Mouse (Mus musculus): ENCODE results near the gene Ralgps2. TPM values are rescaled to one million over a fixed set of nuclear protein-coding genes. Genes with fewer than 3 reads are reported as not detected.

Ralgps2 gene
- polyA plus RNA-seq, 1 experiment from 2014 or later: 34.1 TPM

DNA sequence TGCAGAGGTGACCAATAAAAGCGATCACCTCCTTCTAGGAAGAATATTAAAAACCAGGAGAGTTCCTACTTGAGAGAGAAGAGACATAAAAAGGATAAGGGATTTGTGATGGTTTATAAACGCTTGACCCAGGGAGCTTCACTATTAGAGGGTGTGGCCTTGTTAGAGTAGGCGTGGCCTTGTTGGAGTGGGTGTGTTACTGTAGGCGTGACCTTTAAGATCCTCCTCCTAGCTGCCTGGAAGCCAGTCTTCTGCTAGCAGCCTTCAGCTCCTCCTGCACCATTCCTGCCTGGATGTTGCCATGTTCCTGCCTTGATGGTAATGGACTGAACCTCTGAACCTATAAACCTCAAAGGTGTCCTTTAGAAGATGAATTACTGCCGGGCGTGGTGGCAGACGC lies 28.7 kb upstream of the Ralgps2 start:
- Histone ChIP-seq H3K4me3 (ENCODE audit: low read depth, low read length) (no peak overlapping the region), H3K27ac (ENCODE audit: low read depth, low read length) (no peak overlapping the region), H3K4me2 (replicated peaks; ENCODE audit: low read depth) (no peak overlapping the region), H3K27me3 (replicated peaks; ENCODE audit: control insufficient read depth, insufficient read depth, low read length) (no peaks in the 10 kb centered on the region), H3K9me3 (ENCODE audit: control insufficient read depth) (no peaks in the 10 kb centered on the region), H3K9ac (ENCODE audit: low read depth, low read length) (no peak overlapping the region), H3K36me3 (ENCODE audit: control insufficient read depth, insufficient read depth) (no peaks in the 10 kb centered on the region), H3K4me1 (replicated peaks; ENCODE audit: control insufficient read depth, insufficient read depth, low read length) (no peaks in the 10 kb centered on the region)
- no peak for TF ChIP-seq CTCF (IDR thresholded peaks at IDR 0.05; ENCODE audit: low read depth)
- 80% methylated on average over 7 of the region's 7 CpGs for WGBS
- no peak for ATAC-seq

DNA sequence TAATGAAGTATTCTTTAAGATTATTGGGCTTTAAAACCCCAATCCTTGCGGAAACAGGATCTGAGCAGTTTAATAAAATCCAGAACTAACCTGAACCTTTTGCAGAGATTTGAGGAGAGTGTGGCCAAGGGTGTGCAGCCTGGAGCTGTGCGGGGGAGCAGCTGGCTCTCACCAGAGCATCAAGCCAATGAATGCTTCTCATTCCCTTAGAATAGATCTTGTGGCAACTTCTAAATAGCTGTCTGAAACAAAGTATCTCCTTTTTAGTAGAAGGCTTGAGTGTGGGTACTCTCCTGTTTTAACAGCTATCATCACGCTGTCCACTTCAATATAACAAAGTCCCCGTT lies 25.1 kb upstream of the Ralgps2 start:
- H3K9ac ChIP-seq (ENCODE audit: low read depth, low read length): no peak overlapping the region
- no peak for ATAC-seq
- TF ChIP-seq CTCF (IDR thresholded peaks at IDR 0.05; ENCODE audit: low read depth): no peak
- H3K4me1 ChIP-seq (replicated peaks; ENCODE audit: control insufficient read depth, insufficient read depth, low read length): no peaks in the 10 kb centered on the region
- no peaks in the 10 kb centered on the region for H3K36me3 ChIP-seq (ENCODE audit: control insufficient read depth, insufficient read depth)
- H3K27ac ChIP-seq (ENCODE audit: low read depth, low read length): no peak overlapping the region
- WGBS: 73% methylated on average over 4 of the region's 4 CpGs
- no peak overlapping the region for H3K4me2 ChIP-seq (replicated peaks; ENCODE audit: low read depth)
- no peaks in the 10 kb centered on the region for H3K27me3 ChIP-seq (replicated peaks; ENCODE audit: control insufficient read depth, insufficient read depth, low read length)
- H3K4me3 ChIP-seq (ENCODE audit: low read depth, low read length): no peak overlapping the region
- no peaks in the 10 kb centered on the region for H3K9me3 ChIP-seq (ENCODE audit: control insufficient read depth)

DNA sequence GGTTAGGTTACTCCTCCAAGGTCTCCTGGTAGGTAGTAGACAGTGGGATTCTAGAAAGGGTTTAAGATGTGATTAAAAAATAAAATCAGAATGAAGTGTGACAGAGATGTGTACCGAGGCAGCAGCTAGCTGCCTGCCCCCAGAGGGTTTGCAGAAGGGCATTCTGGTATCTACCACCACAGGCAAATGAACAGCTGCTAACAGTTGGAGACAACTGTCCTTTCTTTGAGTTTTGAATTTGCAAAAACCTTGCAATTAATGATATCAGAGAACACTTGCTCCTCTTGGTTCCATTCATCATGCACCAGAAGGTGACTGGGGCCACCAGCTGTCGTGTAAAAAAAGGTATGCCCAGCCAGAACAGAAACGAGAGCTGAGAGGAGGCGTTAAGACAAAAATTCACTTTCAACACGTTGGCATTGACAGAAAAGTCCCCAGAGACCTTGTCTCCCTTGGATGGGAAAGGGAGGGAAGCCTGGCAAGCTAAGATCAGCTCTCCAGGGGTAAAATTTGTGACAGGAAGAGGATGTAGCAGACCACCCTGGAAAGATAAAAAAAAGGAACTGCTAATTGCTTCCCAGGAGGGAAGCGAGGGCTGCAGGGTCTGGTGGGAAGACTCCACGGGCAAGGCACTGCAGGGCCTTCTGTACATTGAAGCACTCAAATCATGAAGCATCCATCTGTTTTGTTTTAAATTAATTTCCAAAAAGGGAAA lies 24.6 kb upstream of the Ralgps2 start:
- no peak for TF ChIP-seq CTCF (IDR thresholded peaks at IDR 0.05; ENCODE audit: low read depth)
- ATAC-seq: no peak
- H3K27ac ChIP-seq (ENCODE audit: low read depth, low read length): no peak overlapping the region
- no peaks in the 10 kb centered on the region for H3K27me3 ChIP-seq (replicated peaks; ENCODE audit: control insufficient read depth, insufficient read depth, low read length)
- H3K4me1 ChIP-seq (replicated peaks; ENCODE audit: control insufficient read depth, insufficient read depth, low read length): no peaks in the 10 kb centered on the region
- no peak overlapping the region for H3K9ac ChIP-seq (ENCODE audit: low read depth, low read length)
- no peak overlapping the region for H3K4me2 ChIP-seq (replicated peaks; ENCODE audit: low read depth)
- H3K9me3 ChIP-seq (ENCODE audit: control insufficient read depth): no peaks in the 10 kb centered on the region
- WGBS: 48% methylated on average over 7 of the region's 7 CpGs
- H3K4me3 ChIP-seq (ENCODE audit: low read depth, low read length): no peak overlapping the region
- no peaks in the 10 kb centered on the region for H3K36me3 ChIP-seq (ENCODE audit: control insufficient read depth, insufficient read depth)

DNA sequence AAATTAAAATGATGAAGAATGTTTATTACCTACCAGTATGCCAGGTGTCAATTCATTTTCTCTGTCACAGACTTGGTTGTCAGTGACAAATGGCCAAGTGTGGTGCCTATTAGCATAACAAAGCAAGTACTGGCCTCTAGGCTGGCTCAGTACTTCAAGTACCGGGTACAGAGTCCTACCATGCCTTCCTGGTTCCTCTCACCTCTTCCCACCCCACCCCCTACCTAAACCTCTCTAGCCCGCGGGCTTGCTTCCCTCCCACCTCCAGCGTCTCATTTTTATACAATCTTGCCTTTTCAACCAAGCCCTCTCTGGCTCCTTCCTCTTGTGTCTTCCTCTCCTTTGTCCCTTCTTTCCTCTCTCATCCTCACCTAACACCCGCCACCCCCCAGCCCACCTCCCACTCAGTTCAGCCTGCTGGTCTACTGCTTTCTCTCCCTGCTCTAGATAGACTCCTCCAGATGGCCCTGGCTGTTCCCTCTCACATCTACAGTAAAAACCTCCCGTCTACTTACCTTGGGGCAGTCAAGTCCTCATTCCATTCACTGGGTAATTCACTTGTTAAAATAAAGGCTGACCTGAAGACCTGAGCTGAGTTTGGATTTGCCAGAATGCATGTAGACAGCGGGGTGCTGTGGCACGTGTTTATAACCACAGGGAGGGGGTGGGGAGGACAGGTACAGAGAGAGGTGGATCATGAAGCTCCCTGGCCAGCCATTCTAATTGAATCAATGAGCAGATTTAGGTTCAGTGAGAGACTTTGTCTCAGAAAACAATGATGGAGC lies 22.2 kb upstream of the Ralgps2 start:
- Histone ChIP-seq H3K9ac (ENCODE audit: low read depth, low read length) (no peak overlapping the region), H3K4me1 (replicated peaks; ENCODE audit: control insufficient read depth, insufficient read depth, low read length) (no peaks in the 10 kb centered on the region), H3K27me3 (replicated peaks; ENCODE audit: control insufficient read depth, insufficient read depth, low read length) (no peaks in the 10 kb centered on the region), H3K9me3 (ENCODE audit: control insufficient read depth) (no peaks in the 10 kb centered on the region), H3K4me3 (ENCODE audit: low read depth, low read length) (no peak overlapping the region), H3K27ac (ENCODE audit: low read depth, low read length) (no peak overlapping the region), H3K36me3 (ENCODE audit: control insufficient read depth, insufficient read depth) (no peaks in the 10 kb centered on the region), H3K4me2 (replicated peaks; ENCODE audit: low read depth) (no peak overlapping the region)
- TF ChIP-seq CTCF (IDR thresholded peaks at IDR 0.05; ENCODE audit: low read depth): no peak
- ATAC-seq: no peak
- WGBS: 62% methylated on average over 8 of the region's 8 CpGs

DNA sequence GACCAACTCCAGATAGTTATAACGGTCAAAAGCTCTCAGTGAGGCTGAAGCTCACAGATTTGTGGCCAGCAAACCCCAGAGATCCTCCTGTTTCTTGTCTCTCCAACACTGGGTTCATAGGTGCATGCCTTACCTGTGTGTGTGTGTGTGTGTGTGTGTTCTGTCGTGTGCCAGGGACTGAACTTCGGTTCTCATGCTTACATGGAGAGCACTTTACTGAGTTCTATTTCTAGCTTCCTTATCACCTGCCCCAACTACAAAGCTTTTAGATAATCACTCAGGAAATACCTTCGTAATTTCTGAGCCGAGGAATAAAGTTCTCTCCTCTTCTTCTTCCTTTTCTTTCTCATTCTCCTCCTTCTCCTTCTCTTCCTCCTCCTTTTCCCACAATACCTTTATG lies 19.6 kb upstream of the Ralgps2 start:
- no peak overlapping the region for H3K4me3 ChIP-seq (ENCODE audit: low read depth, low read length)
- ATAC-seq: no peak
- H3K36me3 ChIP-seq (ENCODE audit: control insufficient read depth, insufficient read depth): no peaks in the 10 kb centered on the region
- H3K9ac ChIP-seq (ENCODE audit: low read depth, low read length): no peak overlapping the region
- TF ChIP-seq CTCF (IDR thresholded peaks at IDR 0.05; ENCODE audit: low read depth): no peak
- no peaks in the 10 kb centered on the region for H3K4me1 ChIP-seq (replicated peaks; ENCODE audit: control insufficient read depth, insufficient read depth, low read length)
- H3K4me2 ChIP-seq (replicated peaks; ENCODE audit: low read depth): no peak overlapping the region
- H3K27ac ChIP-seq (ENCODE audit: low read depth, low read length): no peak overlapping the region
- no peaks in the 10 kb centered on the region for H3K27me3 ChIP-seq (replicated peaks; ENCODE audit: control insufficient read depth, insufficient read depth, low read length)
- H3K9me3 ChIP-seq (ENCODE audit: control insufficient read depth): no peaks in the 10 kb centered on the region
- 37% methylated on average over 5 of the region's 5 CpGs for WGBS

DNA sequence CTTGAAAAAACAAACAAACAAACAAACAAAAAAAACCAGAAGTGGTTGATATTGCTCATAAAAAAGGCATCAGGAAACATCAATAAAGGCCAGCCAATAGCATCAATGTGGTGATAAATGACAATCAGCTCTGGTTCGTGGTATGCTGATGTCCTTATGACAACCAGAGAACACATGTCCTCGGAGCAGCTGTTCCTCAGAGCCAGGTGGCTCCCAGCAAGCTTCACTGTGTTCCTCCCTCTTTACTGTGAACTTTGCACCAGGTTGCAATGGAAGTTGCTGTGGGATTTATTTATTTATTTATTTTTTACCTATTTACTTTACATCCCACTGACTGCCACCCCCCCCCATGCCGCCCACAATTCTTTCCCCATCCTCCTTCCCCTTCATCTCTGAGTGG lies 17.9 kb upstream of the Ralgps2 start:
- Histone ChIP-seq H3K27me3 (replicated peaks; ENCODE audit: control insufficient read depth, insufficient read depth, low read length) (no peaks in the 10 kb centered on the region), H3K4me1 (replicated peaks; ENCODE audit: control insufficient read depth, insufficient read depth, low read length) (no peaks in the 10 kb centered on the region), H3K27ac (ENCODE audit: low read depth, low read length) (no peak overlapping the region), H3K4me3 (ENCODE audit: low read depth, low read length) (no peak overlapping the region), H3K4me2 (replicated peaks; ENCODE audit: low read depth) (no peak overlapping the region), H3K9me3 (ENCODE audit: control insufficient read depth) (no peaks in the 10 kb centered on the region), H3K9ac (ENCODE audit: low read depth, low read length) (no peak overlapping the region), H3K36me3 (ENCODE audit: control insufficient read depth, insufficient read depth) (no peaks in the 10 kb centered on the region)
- WGBS: 66% methylated on average over 3 of the region's 3 CpGs
- TF ChIP-seq CTCF (IDR thresholded peaks at IDR 0.05; ENCODE audit: low read depth): no peak
- ATAC-seq: 0 out of 2 replicates have a peak, but pooled peaks have one; percentile 38

Data from intestine, postnatal 0 days (tissue).